Mouse (Mus musculus): ENCODE measurements around the gene Hectd2.

DNA sequence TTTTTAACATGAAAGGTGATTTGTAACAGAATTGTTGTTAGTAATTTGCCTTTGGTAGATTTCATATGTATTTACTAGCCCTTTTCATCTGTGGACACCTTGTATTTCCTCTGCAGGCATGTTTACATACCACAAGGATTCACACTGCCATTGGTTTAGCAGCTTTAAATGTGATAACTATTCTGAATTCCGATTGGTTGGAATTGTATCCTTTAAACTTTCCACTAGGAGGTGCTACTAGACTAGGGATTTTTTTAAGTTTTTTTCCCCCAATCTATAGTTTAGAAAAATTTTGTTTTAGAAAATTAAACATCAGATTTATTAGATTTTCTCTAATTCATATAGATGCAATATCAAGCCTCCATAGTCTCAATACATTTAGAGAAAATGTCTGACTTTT, 51.8 kb downstream of the Hectd2 start:
- TF ChIP-seq CTCF (IDR thresholded peaks at IDR 0.05; ENCODE audit: low read depth, low read length) (peak; percentile 24; the same call in 1 of the 2 replicates), POLR2A (IDR thresholded peaks at IDR 0.05; ENCODE audit: extremely low read depth, insufficient read depth, low read length) (no peak)

All from liver, adult 2 months (tissue).